Mouse (Mus musculus): Measurements from ENCODE around the gene Ccdc115. TPM values are rescaled to one million over a fixed set of nuclear protein-coding genes. Genes with fewer than 3 reads are reported as not detected.
A peak's percentile ranks its signal among the peaks of the same experiment; 100 is the strongest.

Gene Ccdc115
- total RNA-seq (2021), result 10 to 100 TPM; 15.2 to 16.5 TPM

- intact Hi-C loops (cut with DNase I), result loop anchor here (10.0 kb wide), 2 partner anchors 145 to 225 kb away; no protein-coding TSS in a partner anchor
- DNase-seq (ENCODE audit: low spot score in 2 of 2), result peak; percentile 94
Observed at GRCm38 (mm10) chr1:34439215-34439960, at the start of gene Ccdc115, which contains the start of gene Imp4. Gene Ccdc115 (minus strand): TSS chr1:34439672. Gene Imp4 (plus strand): TSS chr1:34439851.

- intact Hi-C loops (cut with DNase I), result loop anchor here (10.0 kb wide), 1 partner anchor 117 kb away; no protein-coding TSS in a partner anchor
- no peak for DNase-seq (ENCODE audit: low spot score in 2 of 2)
Observed at GRCm38 (mm10) chr1:34487383-34487782, 47.9 kb upstream of the Ccdc115 start.

GRCm38 (mm10) chr1:34485461-34486188 lies 46.2 kb upstream of the Ccdc115 start:
- intact Hi-C loops (cut with DNase I), result loop anchor here (10.0 kb wide), 1 partner anchor 119 kb away; no protein-coding TSS in a partner anchor
- DNase-seq (ENCODE audit: low spot score in 2 of 2), result peak; percentile 39 to 54

- DNase-seq (ENCODE audit: low spot score in 2 of 2), result no peak
- intact Hi-C loops (cut with DNase I), result loop anchor here (10.0 kb wide), 1 partner anchor 120 kb away; no protein-coding TSS in a partner anchor
Observed at GRCm38 (mm10) chr1:34484470-34484869, 45.0 kb upstream of the Ccdc115 start.

- no peak for DNase-seq (ENCODE audit: low spot score in 2 of 2)
- intact Hi-C loops (cut with DNase I), result loop anchor here (10.0 kb wide), 1 partner anchor 123 kb away; no protein-coding TSS in a partner anchor
Observed at GRCm38 (mm10) chr1:34481920-34482669, 42.6 kb upstream of the Ccdc115 start.

GRCm38 (mm10) chr1:34480801-34481200 lies 41.3 kb upstream of the Ccdc115 start:
- no peak for DNase-seq (ENCODE audit: low spot score in 2 of 2)
- intact Hi-C loops (cut with DNase I), result loop anchor here (10.0 kb wide), 1 partner anchor 124 kb away; no protein-coding TSS in a partner anchor

- no peak for DNase-seq (ENCODE audit: low spot score in 2 of 2)
- intact Hi-C loops (cut with DNase I), result no loop called here
Observed at GRCm38 (mm10) chr1:34478891-34479655, 39.6 kb upstream of the Ccdc115 start.

GRCm38 (mm10) chr1:34472427-34473300 lies 33.2 kb upstream of the Ccdc115 start:
- intact Hi-C loops (cut with DNase I), result no loop called here
- no peak for DNase-seq (ENCODE audit: low spot score in 2 of 2)

- intact Hi-C loops (cut with DNase I), result no loop called here
- no peak for DNase-seq (ENCODE audit: low spot score in 2 of 2)
Observed at GRCm38 (mm10) chr1:34469801-34470200, 30.3 kb upstream of the Ccdc115 start.

GRCm38 (mm10) chr1:34468500-34468899 lies 29.0 kb upstream of the Ccdc115 start:
- intact Hi-C loops (cut with DNase I), result no loop called here
- no peak for DNase-seq (ENCODE audit: low spot score in 2 of 2)

GRCm38 (mm10) chr1:34468051-34468450 lies 28.6 kb upstream of the Ccdc115 start:
- intact Hi-C loops (cut with DNase I), result no loop called here
- no peak for DNase-seq (ENCODE audit: low spot score in 2 of 2)

GRCm38 (mm10) chr1:34465445-34465844 lies 26.0 kb upstream of the Ccdc115 start:
- intact Hi-C loops (cut with DNase I), result no loop called here
- DNase-seq (ENCODE audit: low spot score in 2 of 2), result no peak

- intact Hi-C loops (cut with DNase I), result no loop called here
- no peak for DNase-seq (ENCODE audit: low spot score in 2 of 2)
Observed at GRCm38 (mm10) chr1:34464310-34464817, 24.9 kb upstream of the Ccdc115 start.

GRCm38 (mm10) chr1:34462766-34463165 lies 23.3 kb upstream of the Ccdc115 start:
- DNase-seq (ENCODE audit: low spot score in 2 of 2), result no peak
- intact Hi-C loops (cut with DNase I), result no loop called here

- intact Hi-C loops (cut with DNase I), result no loop called here
- no peak for DNase-seq (ENCODE audit: low spot score in 2 of 2)
Observed at GRCm38 (mm10) chr1:34460061-34460441, 20.6 kb upstream of the Ccdc115 start.

GRCm38 (mm10) chr1:34459284-34460060 lies 20.0 kb upstream of the Ccdc115 start, which contains the start of gene Ptpn18:
Gene Ptpn18 (plus strand): TSS chr1:34459762.
- DNase-seq (ENCODE audit: low spot score in 2 of 2), result peak; percentile 84 to 87
- intact Hi-C loops (cut with DNase I), result no loop called here

GRCm38 (mm10) chr1:34458431-34458830 lies 19.0 kb upstream of the Ccdc115 start:
- DNase-seq (ENCODE audit: low spot score in 2 of 2), result no peak
- intact Hi-C loops (cut with DNase I), result no loop called here
